Mouse (Mus musculus): ENCODE measurements around the gene Madd.

DNA sequence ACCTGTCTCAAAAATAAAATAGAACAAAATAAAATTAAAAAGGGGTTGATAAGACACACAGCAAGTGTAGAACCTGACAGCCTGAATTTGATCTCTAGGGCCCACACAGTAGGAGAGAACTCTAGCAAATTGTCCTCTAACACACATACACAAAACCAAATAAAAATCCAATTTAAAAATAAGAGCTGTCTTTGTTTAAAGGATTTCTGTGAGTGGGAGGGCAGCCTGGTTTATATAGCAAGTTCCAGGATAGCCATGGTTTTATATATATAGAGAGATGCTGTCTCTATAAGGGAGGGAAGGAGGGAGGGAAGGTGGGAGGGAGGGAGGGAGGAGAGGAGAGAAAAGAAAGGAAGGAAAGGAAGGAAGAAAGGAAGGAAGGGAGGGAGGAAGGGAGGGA lies 35.5 kb downstream of the Madd start:
- TF ChIP-seq CTCF (IDR thresholded peaks at IDR 0.05; ENCODE audit: low read depth) (no peak), EP300 (IDR thresholded peaks at IDR 0.05; ENCODE audit: low read depth) (no peak)

Data from liver, embryonic 14.5 days (tissue).